Mouse (Mus musculus) spleen, adult 2 months (tissue): Measurements from ENCODE around the gene Epha10. TPM values are rescaled to one million over a fixed set of nuclear protein-coding genes. Genes with fewer than 3 reads are reported as not detected.
A peak's percentile ranks its signal among the peaks of the same experiment; 100 is the strongest.

ENCODE experiments used
- DNase-seq, 2 experiments: peaks; one replicate each; pipeline versions ENCODE4 v3.0.0 to v3.0.0-alpha.2; 2012 to 2021; ENCODE audit warnings: low spot score in 2 of 2, low read depth in 1 of 2
- H3K27ac ChIP-seq: fragments of 200-500 bp; 2 replicates; pipeline ENCODE4 v1.5.1; 2012; ENCODE audit warnings: low read length, inconsistent platforms; ENCODE audit not compliant: insufficient read depth
- H3K27me3 ChIP-seq: fragments of 200-500 bp; 2 replicates; pipeline ENCODE4 v1.6.1; 2012; ENCODE audit warnings: mild to moderate bottlenecking, moderate library complexity, low read length, inconsistent platforms; ENCODE audit not compliant: control insufficient read depth, insufficient read depth
- H3K36me3 ChIP-seq: fragments of 200-500 bp; 2 replicates; pipeline ENCODE4 v1.6.1; 2012; ENCODE audit warnings: mild to moderate bottlenecking, low read length, inconsistent platforms; ENCODE audit not compliant: control insufficient read depth, insufficient read depth
- H3K4me1 ChIP-seq: fragments of 200-500 bp; 2 replicates; pipeline ENCODE4 v1.6.1; 2011; ENCODE audit warnings: inconsistent platforms; ENCODE audit not compliant: control insufficient read depth, insufficient read depth, insufficient read length
- H3K4me3 ChIP-seq: fragments of 200-500 bp; 2 replicates; pipeline ENCODE4 v1.5.1; 2011; ENCODE audit warnings: mild to moderate bottlenecking, inconsistent platforms; ENCODE audit not compliant: insufficient read depth, insufficient read length; ENCODE audit errors: extremely low read depth
- CTCF ChIP-seq: fragments of 200-500 bp; IDR thresholded peaks from 2 replicates; pipeline ENCODE4 v1.5.1; 2011; ENCODE audit warnings: mild to moderate bottlenecking, inconsistent platforms; ENCODE audit not compliant: insufficient read depth, insufficient read length, insufficient replicate concordance; ENCODE audit errors: extremely low read depth
- POLR2A ChIP-seq: fragments of 200-500 bp; IDR thresholded peaks from 2 replicates; pipeline ENCODE4 v1.6.1; 2011; ENCODE audit warnings: low read depth, low read length, inconsistent platforms
- WGBS: fragments of 180-500 bp; shearing (Covaris S2); methylation state at CpG from one replicate; pipeline ENCODE4 v1.1.7; 2018; 5-methylcytosine and 5-hydroxymethylcytosine counted together
- polyA plus RNA-seq: library from polyadenylated mRNA; depleted of rRNA; stranded (reverse); fragments of >200 nt; gene quantifications from 2 replicates; pipeline ENCODE4 v1.2.3, GENCODE M21; 2012

The Epha10 gene
- polyA plus RNA-seq, 1 experiment, result not detected

- Histone ChIP-seq H3K27ac (peak within 1 kb of the TSS; percentile 85), H3K36me3 (peaks cover 8% of the 10 kb centered on the region), H3K4me3 (peak within 1 kb of the TSS; percentile 95), H3K27me3 (no peaks in the 10 kb centered on the region), H3K4me1 (peaks cover 12% of the 10 kb centered on the region)
- DNase-seq, result peak; percentile 78 to 90
- peak; percentile 76 for TF ChIP-seq POLR2A
- no peak for TF ChIP-seq CTCF
- under 1% methylated on average over 90 of the region's 90 CpGs for whole genome bisulfite sequencing
Measured at GRCm38 (mm10) chr4:124850261-124850913, 30.3 kb upstream of the Epha10 start, which contains the start of gene Yrdc. TSS of gene Yrdc (plus strand) at chr4:124850679.

GRCm38 (mm10) chr4:124850933-124851658, 29.6 kb upstream of the Epha10 start, which contains the start of gene 1110065P20Rik:
TSS of gene 1110065P20Rik (minus strand) at chr4:124851196.
- H3K4me1 ChIP-seq, result peaks cover 12% of the 10 kb centered on the region
- under 1% methylated on average over 74 of the region's 75 CpGs for WGBS
- no peaks in the 10 kb centered on the region for H3K27me3 ChIP-seq
- H3K36me3 ChIP-seq, result peaks cover 9% of the 10 kb centered on the region
- DNase-seq, result peak; percentile 19 to 64
- peak within 1 kb of the TSS; percentile 95 for H3K4me3 ChIP-seq
- H3K27ac ChIP-seq, result peak within 1 kb of the TSS; percentile 85
- TF ChIP-seq POLR2A (no peak; the same call in 1 of the 2 replicates), CTCF (no peak)

GRCm38 (mm10) chr4:124856294-124856693, 24.4 kb upstream of the Epha10 start:
- DNase-seq, result no peak
- Histone ChIP-seq H3K36me3 (peaks cover 16% of the 10 kb centered on the region), H3K4me1 (peaks cover 6% of the 10 kb centered on the region; the same call in 1 of the 2 replicates), H3K27ac (no peak overlapping the region), H3K27me3 (0 out of 2 replicates have a peak, but pooled peaks cover 3% of the 10 kb centered on the region), H3K4me3 (no peak overlapping the region)
- TF ChIP-seq CTCF (no peak), POLR2A (no peak)
- WGBS, result 92% methylated on average over 8 of the region's 8 CpGs

GRCm38 (mm10) chr4:124858370-124858769, 22.3 kb upstream of the Epha10 start:
- no peak for TF ChIP-seq POLR2A
- no peak for TF ChIP-seq CTCF
- H3K27ac ChIP-seq, result no peak overlapping the region
- peaks cover 16% of the 10 kb centered on the region for H3K27me3 ChIP-seq
- H3K36me3 ChIP-seq, result peaks cover 16% of the 10 kb centered on the region
- peaks cover 5% of the 10 kb centered on the region for H3K4me1 ChIP-seq
- 78% methylated on average over 5 of the region's 5 CpGs for WGBS
- no peak for DNase-seq
- H3K4me3 ChIP-seq, result no peak overlapping the region

- DNase-seq, result no peak
- Histone ChIP-seq H3K27me3 (peaks cover 16% of the 10 kb centered on the region), H3K4me3 (no peak overlapping the region)
Measured at GRCm38 (mm10) chr4:124860446-124860845, 20.3 kb upstream of the Epha10 start.

GRCm38 (mm10) chr4:124861283-124862188, 19.2 kb upstream of the Epha10 start, which contains the start of gene Maneal:
TSS of gene Maneal (minus strand) at chr4:124862171.
- no peak for TF ChIP-seq POLR2A
- no peak for TF ChIP-seq CTCF
- no peak within 1 kb of the TSS for H3K27ac ChIP-seq
- 5% methylated on average over 74 of the region's 77 CpGs for WGBS
- H3K4me1 ChIP-seq, result peaks cover 5% of the 10 kb centered on the region
- H3K4me3 ChIP-seq, result peak within 1 kb of the TSS; percentile 37; the same call in 1 of the 2 replicates
- H3K27me3 ChIP-seq, result peaks cover 16% of the 10 kb centered on the region
- peaks cover 4% of the 10 kb centered on the region for H3K36me3 ChIP-seq
- no peak for DNase-seq

More at GRCm38 (mm10) chr4:124860446-124860845, 20.3 kb upstream of the Epha10 start:
- WGBS, result 18% methylated on average over 7 of the region's 7 CpGs
- peaks cover 5% of the 10 kb centered on the region for H3K4me1 ChIP-seq
- TF ChIP-seq POLR2A (no peak), CTCF (no peak)
- H3K36me3 ChIP-seq, result peaks cover 9% of the 10 kb centered on the region
- no peak overlapping the region for H3K27ac ChIP-seq
